Comparison of ENCODE assay signal across 8 mouse cellular contexts in the genomic region with DNA sequence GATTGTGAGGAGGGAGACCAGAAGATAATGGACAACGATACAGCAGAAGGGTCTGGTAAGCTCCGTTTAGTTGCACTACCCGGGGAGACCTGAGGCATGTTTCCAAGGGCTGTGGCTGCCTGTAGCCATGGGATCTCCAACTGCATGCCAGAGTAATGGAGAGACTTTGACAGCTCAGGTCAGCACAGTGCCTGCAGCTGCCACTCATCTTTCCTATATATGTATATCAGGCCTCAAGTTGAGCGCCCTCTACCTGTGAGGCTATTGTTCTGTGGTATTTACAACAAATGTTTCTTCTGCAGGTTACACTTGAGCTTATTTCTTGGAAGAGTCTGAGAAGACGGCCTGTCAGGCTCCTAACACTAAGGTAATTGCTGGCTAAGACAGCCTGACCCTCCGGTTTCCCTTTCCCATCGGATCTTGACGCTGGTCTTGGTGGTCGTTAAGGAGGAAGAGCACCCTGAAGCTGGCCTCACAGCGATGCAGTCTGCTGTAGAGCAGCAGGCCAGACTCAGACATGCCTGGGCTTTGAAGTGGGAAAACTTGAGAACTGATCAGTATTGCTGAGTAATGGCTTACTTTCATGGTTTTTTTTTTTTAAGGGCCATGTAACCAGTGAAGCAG. TPM values are rescaled to one million over a fixed set of nuclear protein-coding genes. Genes with fewer than 3 reads are reported as not detected.
DNase-seq lines count a peak whose midpoint lies in the region; ATAC-seq and TF ChIP-seq lines count a peak whose summit lies in the region.

No protein-coding gene starts in this region.

- DNase-seq in urinary bladder, postnatal 14 days (ENCODE audit: low spot score): peak; percentile 63
- DNase-seq in urinary bladder, postnatal 4 days (ENCODE audit: low spot score in 2 of 2): no peak
- DNase-seq in cerebellum, postnatal 25 days: peak; percentile 31 to 43
- peak; percentile 73 for DNase-seq in kidney, adult 2 months
- DNase-seq in natural killer cell, adult 2 months (ENCODE audit: low spot score in 2 of 2): peak; percentile 47 to 69
- DNase-seq in thymus, postnatal 25 days: peak; percentile 75

- peak; percentile 48 for TF ChIP-seq CTCF in kidney, adult 2 months (conservative IDR thresholded peaks at IDR 0.05; ENCODE audit: insufficient read depth, insufficient read length, low read depth, low read length)

- peaks cover 12% of the 10 kb centered on the region for H3K4me1 ChIP-seq in kidney, adult 2 months (ENCODE audit: control insufficient read depth, insufficient read depth, low read length)
- H3K4me1 ChIP-seq in liver, embryonic 15.5 days (replicated peaks): peaks cover 35% of the 10 kb centered on the region

- H3K9me3 ChIP-seq in liver, embryonic 15.5 days (replicated peaks): no peaks in the 10 kb centered on the region

- peak; percentile 38 for ATAC-seq in granulocyte monocyte progenitor cell, adult 5-6 weeks (replicated peaks; ENCODE audit: poor library complexity, severe bottlenecking)
- ATAC-seq in liver, embryonic 15.5 days (ENCODE audit: insufficient read depth): peak; percentile 22; the same call in 1 of the 2 replicates

- H3K9ac ChIP-seq in liver, embryonic 15.5 days: peak overlapping the region; percentile 77

- H3K4me2 ChIP-seq in liver, embryonic 15.5 days: peak overlapping the region; percentile 83

- no peaks in the 10 kb centered on the region for H3K27me3 ChIP-seq in kidney, adult 2 months (replicated peaks; ENCODE audit: control insufficient read depth, insufficient read depth, low read length)
- no peaks in the 10 kb centered on the region for H3K27me3 ChIP-seq in liver, embryonic 15.5 days

- TF ChIP-seq POLR2A in kidney, adult 2 months (IDR thresholded peaks at IDR 0.05; ENCODE audit: low read depth, low read length): no peak

- peak overlapping the region; percentile 51; the same call in 1 of the 2 replicates for H3K27ac ChIP-seq in kidney, adult 2 months (ENCODE audit: insufficient read depth, low read depth, low read length)
- peak overlapping the region; percentile 84 for H3K27ac ChIP-seq in liver, embryonic 15.5 days (replicated peaks)

- peak overlapping the region; percentile 44 for H3K4me3 ChIP-seq in kidney, adult 2 months (ENCODE audit: insufficient read depth, low read depth, low read length)
- peak overlapping the region; percentile 75 for H3K4me3 ChIP-seq in liver, embryonic 15.5 days (replicated peaks)

- 16% methylated on average over 10 of the region's 10 CpGs for WGBS in kidney, adult 2 months
- WGBS in liver, embryonic 15.5 days (ENCODE audit: insufficient replicate concordance): 15% methylated on average over 10 of the region's 10 CpGs

- peaks cover 6% of the 10 kb centered on the region for H3K36me3 ChIP-seq in kidney, adult 2 months (ENCODE audit: control insufficient read depth, insufficient read depth, low read length)
- peaks cover 47% of the 10 kb centered on the region for H3K36me3 ChIP-seq in liver, embryonic 15.5 days (replicated peaks)

RNA-seq across cellular contexts. Expression of gene Rab42, which starts 6.8 kb away (rescaled TPM):
- 3.2 TPM in 1 of 2 replicates, not detected in the other for total RNA-seq in granulocyte monocyte progenitor cell, adult 5-6 weeks (2014; fragmentation: Nextera tagmentation)
- not detected in 2 replicates for total RNA-seq in granulocyte monocyte progenitor cell, adult 5-6 weeks (2017)
- polyA plus RNA-seq in kidney, adult 2 months (2012; rRNA removed): 7.2 and 8.9 TPM in 2 replicates
- 0.52 and 0.54 TPM in 2 replicates for polyA plus RNA-seq in liver, embryonic 15.5 days (2015; fragmentation: Nextera tagmentation; extraction: Ambion mirVana)

RNA-seq across cellular contexts. Expression of gene Trnau1ap, which starts 19.4 kb away (rescaled TPM):
- 29.7 and 36.3 TPM in 2 replicates for total RNA-seq in granulocyte monocyte progenitor cell, adult 5-6 weeks (2014; fragmentation: Nextera tagmentation)
- total RNA-seq in granulocyte monocyte progenitor cell, adult 5-6 weeks (2017): 37.8 and 54.9 TPM in 2 replicates
- 24.4 and 30.2 TPM in 2 replicates for polyA plus RNA-seq in kidney, adult 2 months (2012; rRNA removed)
- polyA plus RNA-seq in liver, embryonic 15.5 days (2015; fragmentation: Nextera tagmentation; extraction: Ambion mirVana): 28.7 and 34.2 TPM in 2 replicates

RNA-seq across cellular contexts. Expression of gene Taf12, which starts 35.8 kb away (rescaled TPM):
- 23.1 and 25.5 TPM in 2 replicates for total RNA-seq in granulocyte monocyte progenitor cell, adult 5-6 weeks (2014; fragmentation: Nextera tagmentation)
- 47.0 and 48.7 TPM in 2 replicates for total RNA-seq in granulocyte monocyte progenitor cell, adult 5-6 weeks (2017)
- polyA plus RNA-seq in kidney, adult 2 months (2012; rRNA removed): 12.2 and 15.0 TPM in 2 replicates
- 31.7 and 38.3 TPM in 2 replicates for polyA plus RNA-seq in liver, embryonic 15.5 days (2015; fragmentation: Nextera tagmentation; extraction: Ambion mirVana)

RNA-seq across cellular contexts. Expression of gene Rcc1, which starts 43.4 kb away (rescaled TPM):
- 58.8 and 68.9 TPM in 2 replicates for total RNA-seq in granulocyte monocyte progenitor cell, adult 5-6 weeks (2014; fragmentation: Nextera tagmentation)
- 46.8 and 53.3 TPM in 2 replicates for total RNA-seq in granulocyte monocyte progenitor cell, adult 5-6 weeks (2017)
- 9.4 and 10.1 TPM in 2 replicates for polyA plus RNA-seq in kidney, adult 2 months (2012; rRNA removed)
- 48.0 and 54.5 TPM in 2 replicates for polyA plus RNA-seq in liver, embryonic 15.5 days (2015; fragmentation: Nextera tagmentation; extraction: Ambion mirVana)

RNA-seq across cellular contexts. Expression of gene Gmeb1, which starts 48.6 kb away (rescaled TPM):
- total RNA-seq in granulocyte monocyte progenitor cell, adult 5-6 weeks (2014; fragmentation: Nextera tagmentation): 16.8 and 20.9 TPM in 2 replicates
- 15.3 and 18.0 TPM in 2 replicates for total RNA-seq in granulocyte monocyte progenitor cell, adult 5-6 weeks (2017)
- 10.7 and 12.8 TPM in 2 replicates for polyA plus RNA-seq in kidney, adult 2 months (2012; rRNA removed)
- polyA plus RNA-seq in liver, embryonic 15.5 days (2015; fragmentation: Nextera tagmentation; extraction: Ambion mirVana): 13.2 and 14.2 TPM in 2 replicates

Comparison
In these comparisons a context has a peak if more than half of its experiments do, and no peak if none do; other contexts are left out.
1. DNase-seq: peak in urinary bladder, postnatal 14 days (single experiment), cerebellum, postnatal 25 days (2 of 2), kidney, adult 2 months (single experiment), natural killer cell, adult 2 months (2 of 2) and thymus, postnatal 25 days (single experiment); none in urinary bladder, postnatal 4 days (0 of 2).